Mouse (Mus musculus) ES-CJ7 (cell line): ENCODE data around the gene Rap1gap2.
"Not testable (repeated sequence)": the region's sequence is repeated elsewhere in the genome, so short reads cannot be mapped to it uniquely, and the experiment has no call there.

Source experiments
- DNase-seq: peaks from one replicate; pipeline ENCODE4 v3.0.0; 2011; ENCODE audit warnings: low read depth, low spot score

Gene Rap1gap2

DNA sequence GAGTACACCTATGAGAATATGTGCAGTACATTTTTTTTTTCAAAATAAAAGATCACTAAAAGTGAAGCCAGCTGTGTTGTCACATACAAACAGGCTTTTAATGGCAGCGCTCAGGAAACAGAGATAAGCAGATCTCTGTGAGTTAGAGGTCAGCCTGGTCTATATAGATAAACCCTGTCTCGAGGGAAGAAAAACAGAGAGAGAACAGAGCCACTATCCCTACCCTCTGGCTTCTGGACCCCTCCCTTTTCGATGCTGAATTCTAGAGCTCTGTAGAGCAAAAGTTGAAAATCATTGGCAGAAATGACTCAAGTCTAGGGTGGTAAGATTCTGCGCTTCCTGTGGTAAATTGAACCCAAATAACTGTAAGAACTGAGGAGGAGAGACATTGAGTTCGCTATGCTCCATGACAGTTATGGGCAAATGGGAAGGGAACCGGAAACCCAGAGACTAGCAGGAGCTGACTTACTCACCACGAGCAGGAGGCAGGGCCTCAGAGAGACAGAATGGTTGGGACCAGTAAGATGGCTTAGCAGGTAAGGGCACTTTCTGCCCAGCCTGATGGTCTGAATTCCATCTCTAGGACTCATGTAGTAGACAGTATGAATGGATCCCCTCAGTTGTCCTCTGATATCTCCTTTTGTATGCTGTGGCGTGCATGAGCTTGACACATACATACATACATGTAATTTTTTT, 11.4 kb upstream of the Rap1gap2 start:
- DNase-seq, result no peak

DNA sequence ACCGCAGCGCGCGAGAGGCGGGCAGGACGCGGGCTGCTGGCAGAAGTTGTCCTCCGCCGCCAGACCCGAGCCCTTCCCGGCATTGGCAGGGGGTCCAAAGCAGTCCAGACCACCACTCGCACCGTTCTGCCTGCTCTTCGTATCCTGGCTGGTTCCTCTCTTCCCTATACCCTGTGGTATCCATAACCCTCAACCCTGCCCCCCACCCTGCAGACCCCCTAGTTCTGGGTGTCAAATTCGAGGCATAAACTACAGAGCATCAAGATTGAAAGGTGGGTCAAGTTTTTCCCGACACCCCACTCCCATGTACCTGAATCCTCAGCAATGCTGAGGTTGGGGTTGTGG, 9.2 kb upstream of the Rap1gap2 start:
- DNase-seq, result no peak

DNA sequence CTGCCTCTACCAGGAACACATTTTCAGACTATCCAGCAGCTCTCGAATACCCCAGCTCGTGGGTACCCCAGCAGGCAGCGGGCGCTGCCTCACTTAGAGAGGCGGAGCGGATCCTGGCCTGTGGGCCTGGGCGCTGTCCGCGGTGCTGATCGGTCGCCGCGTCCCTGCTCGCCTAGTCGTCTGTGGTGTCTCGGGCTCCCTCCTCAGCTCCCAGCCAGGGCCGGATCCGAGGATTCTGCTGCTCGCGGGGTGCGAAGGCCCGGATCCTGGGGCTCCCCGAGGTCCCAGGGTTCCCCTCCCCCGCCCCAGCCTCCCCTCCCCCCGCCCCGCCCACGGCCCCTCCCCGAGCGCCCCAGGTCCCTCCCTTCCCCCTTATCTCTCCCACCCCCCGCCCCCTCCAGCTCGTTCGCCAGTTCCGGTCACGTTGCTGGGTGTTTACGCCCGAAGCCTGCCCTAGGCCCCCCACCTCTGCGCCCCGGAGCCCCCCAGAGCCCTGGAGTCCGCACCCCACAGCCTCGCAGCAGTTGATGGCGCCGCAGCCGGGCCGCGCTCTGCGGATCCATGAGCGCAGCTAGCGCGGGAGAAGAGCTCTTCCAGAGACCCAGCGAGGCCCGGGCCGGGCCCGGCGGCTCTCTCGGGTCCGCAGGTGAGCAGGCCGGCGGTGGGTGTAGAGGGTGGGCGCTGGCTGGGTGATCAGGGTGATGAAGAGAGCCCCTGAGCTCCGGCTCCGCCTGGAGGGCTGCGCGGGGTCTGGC, 8.7 kb upstream of the Rap1gap2 start, which contains the start of gene Ccdc92b:
Gene Ccdc92b (plus strand): TSS at position 405 of the 755 bp plus-strand sequence.
- DNase-seq, result peak; percentile 86

DNA sequence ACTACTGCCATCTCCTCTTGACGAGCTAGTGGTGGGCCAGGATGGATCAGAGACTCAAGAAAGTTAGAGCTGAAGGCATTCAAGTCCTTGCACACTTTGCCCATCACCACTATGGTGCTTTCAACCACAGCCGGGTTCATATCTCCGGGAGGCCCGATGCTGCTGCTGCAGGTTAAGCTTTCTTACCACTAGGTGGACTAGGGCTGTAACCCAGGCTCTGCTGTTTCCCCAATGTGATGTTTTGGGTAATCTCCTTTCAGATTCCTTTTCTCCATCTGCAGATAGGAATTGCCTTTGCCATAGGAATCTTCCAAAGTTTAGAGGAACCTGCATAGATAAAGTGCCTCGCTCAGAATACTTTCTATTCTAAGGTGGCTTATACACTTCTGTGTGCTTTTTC, 4.9 kb upstream of the Rap1gap2 start:
- peak; percentile 44 for DNase-seq

DNA sequence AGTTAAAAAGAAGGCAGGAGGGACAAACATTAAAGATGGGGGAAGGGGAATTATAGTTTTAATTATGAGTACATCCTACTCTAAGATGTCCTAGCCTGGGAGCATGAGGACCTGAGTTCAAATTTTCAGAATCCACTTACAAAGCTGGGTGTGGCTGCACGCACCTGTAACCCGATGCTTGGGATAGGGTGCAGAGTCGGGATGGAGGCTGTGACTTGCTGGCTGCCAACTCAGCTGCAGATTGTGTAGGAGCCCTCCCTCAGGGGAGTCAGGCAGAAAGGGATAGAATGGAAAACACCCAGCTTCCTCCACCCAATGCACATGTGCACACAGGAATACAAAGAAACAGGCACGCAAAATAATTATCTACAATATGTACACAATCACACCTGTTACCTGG, 2.7 kb upstream of the Rap1gap2 start:
- DNase-seq, result no peak

DNA sequence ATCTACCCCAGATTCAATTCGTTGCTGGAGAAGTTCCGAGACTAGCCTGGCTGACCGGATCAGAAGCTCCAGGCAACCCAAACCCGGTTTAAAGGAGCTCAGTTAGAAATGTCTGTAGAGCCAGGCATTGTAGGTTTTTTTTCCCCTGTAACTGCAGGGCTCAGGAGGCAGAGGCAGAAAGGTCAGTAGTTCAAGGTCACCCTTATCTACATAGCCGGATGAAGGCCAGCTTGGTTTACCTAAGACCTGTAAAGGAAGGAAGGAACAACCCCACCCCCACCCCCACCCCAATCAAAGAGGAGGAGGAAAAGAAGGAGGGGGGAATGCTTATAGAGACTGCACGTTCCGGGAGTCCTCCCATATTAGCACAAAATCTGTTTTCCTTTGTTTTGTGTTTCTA, 722 bp upstream of the Rap1gap2 start:
- peak; percentile 81 for DNase-seq

DNA sequence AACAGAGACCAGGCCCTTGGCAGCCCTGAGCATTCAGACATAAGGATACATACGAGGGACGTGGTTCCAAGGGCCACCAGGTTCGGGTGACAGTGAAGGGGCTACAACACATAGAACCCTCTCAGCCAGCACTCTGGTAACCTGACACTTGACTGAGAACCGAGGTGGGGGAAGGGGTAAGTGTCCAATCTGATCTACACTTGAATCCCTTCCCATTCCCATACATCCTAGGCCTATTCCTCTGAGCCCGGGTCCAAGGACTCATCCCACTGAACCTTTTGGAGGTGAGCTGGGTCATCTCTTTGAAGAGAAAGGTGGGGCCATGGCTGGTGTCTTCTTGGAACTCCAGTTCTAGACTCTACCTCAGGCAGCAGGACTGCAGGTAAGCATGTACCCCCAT, 647 bp downstream of the Rap1gap2 start:
- DNase-seq, result peak; percentile 83

DNA sequence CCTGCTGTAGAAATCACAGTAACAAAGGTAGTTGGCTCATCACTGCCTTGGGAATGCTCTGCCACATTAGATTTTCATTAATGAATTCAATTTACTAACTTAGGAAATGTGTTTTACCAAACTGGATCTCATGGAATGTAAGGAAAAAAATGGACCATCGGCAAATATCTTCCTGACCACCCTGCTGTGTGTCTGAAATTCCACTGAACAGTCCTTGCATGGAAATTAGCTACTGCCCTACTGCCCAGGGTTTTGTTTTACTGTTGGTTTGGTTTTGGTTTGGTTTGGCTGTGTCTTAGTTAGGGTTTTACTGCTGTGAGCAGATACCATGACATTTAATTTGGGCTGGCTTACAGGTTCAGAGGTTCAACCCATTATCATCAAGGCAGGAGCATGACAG, 8.4 kb downstream of the Rap1gap2 start:
- DNase-seq, result no peak

DNA sequence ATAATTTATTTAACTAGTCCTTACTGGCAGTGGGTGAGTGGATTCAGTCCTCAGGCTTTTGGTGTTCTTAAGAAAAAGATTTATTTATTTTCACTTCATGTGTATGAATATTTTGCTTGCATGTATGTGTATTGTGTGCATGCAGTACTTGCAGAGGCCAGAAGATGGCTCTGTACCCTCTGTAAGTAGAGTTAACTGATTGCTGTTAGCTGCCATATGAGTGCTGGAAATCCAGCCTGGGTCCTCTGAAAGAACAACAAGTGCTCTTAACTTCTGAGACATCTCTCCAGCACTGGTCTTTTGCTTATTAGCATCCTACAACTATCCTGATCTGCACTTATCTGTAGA, 12.8 kb downstream of the Rap1gap2 start:
- peak; percentile 66 for DNase-seq

DNA sequence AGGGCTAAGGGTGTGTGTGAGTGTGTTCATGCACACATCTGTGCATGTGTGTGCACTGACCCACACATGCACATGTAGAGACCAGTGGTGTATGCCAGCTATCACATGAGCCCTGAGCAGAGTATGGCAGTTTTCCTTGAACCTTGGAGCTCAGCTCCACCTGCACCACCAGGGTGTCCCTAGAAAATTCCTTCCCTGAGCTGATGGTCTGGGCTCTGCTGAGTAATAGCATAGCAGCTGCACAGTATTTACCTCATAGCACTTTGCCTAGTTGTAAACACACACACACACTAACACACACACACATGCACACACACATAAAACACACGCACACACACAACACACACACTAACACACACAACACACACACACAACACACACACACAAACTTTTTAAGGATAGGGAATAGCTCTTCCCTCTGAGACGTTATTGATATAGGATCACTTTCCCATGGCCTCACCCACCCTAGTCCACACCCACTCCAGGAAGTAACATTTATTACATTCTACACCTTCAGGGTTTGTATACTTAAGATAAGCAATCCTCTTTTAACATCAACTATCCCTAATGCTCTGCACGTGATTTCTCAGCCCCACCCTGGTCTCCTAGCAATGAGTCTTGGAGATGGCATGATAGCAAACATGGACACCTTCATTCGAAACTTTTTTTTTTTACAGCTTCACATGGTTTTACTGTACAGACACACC, 13.3 kb downstream of the Rap1gap2 start:
- DNase-seq, result no peak

DNA sequence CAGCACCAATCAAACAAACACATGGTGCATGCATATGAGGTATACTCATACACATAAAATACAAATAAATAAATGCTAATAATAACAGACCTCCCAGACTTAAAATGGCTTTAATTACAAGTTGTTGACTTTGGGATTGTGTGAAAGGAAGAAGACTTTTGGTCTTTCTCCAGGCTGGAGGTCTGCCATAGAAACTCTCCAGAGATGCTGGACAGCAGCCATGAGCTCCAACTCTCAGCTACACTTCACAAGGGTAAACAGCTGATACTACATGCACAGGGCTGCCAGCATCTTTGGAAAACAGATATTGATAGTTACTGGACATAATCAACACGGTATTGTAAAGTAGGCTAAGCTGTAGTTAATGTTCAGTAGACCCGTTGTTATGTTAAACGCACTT, 18.5 kb downstream of the Rap1gap2 start:
- no peak for DNase-seq

DNA sequence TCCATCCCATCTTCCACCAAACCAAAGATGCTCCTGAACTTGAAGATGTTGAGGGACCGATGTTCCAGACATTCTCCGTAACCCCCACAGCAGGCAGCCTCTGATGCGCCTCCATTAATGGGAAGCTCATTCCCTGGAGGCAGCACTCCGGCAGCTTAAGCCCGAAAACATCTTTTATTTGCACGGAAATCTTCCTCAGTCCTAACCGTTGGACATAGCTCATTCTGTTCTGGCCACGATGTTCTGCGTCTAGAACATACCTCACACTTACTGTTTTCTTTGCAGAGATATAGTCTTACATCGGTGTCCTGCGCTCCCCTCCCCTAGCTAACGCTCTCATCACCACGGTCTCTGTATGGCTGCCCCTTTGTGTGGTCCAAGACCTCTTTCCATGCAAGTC, 20.0 kb downstream of the Rap1gap2 start:
- DNase-seq, result no peak

DNA sequence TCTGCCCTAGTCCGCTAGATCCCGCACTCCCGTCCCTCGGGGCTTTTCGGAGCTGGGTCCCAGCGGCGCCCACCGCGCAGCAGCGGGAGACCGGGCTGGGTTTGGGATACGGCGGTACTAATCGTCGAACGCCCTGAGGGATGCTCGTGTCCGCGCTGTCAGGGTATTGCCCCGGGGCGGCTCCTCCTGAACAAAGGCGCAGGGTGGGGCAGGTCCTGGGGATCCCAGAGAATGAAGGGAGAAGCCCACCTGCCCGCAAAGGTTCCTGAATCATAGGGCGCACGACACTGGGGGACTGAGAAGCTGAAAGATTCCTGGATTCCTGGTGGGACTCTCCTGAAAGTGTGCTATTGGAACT, 20.5 kb downstream of the Rap1gap2 start:
- DNase-seq, result no peak

DNA sequence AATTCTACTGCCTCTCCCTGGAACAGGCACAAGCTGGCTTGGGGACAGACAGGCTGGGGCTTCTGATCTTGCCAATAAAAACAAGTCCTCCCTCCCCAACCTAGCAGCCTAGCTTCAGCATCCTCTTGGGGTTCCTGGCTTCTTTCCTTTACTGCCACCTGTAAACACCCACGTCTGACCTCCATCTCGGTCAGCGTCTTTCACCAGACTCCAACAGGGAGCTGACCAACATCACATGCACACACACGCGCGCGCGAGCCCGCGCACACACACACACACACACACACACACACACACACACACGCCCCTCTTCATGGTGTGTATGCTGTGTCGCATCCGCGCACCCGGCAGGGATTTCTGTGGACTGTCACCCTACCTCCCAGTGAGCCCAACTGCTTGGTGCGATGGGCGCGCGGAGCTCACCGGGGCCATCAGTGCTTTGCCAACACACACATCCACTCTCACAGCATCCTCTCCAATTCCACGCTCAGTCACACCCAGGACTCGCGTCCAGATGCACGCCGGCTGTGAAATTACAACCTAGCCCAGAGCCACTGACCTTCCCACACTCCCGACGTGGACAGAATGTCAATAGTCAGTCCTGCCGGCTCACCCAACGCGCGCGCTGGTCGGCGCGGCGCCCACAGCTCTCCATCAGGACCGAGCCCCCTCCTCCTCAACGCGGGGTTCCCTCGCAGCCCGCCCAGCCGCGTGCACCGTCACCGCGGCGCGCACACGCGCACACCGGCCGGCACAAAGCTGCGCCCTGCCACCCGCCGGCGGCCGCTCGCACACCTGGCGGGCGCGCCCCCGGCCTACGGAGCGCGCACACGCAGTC, 21.1 kb downstream of the Rap1gap2 start:
- no peak for DNase-seq

DNA sequence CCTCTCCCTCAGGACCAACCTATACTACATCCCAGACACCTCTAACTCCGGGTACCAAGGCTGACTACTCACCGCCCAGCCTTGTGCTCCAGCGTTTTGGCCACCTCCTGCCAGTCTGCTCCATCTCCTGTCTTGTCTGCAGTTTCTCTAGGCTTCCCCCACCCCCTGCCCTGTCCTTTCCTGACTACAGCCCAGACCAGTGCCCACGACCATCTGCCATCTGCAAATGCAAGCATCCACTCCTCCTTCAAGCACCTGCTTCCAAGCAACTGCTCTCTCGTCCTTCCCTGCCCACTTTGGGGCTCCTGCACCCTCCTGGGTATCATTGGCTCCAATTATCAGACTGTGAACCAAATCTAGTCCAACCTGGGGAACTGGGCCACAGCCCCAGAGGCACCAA, 24.3 kb downstream of the Rap1gap2 start:
- DNase-seq, result no peak

DNA sequence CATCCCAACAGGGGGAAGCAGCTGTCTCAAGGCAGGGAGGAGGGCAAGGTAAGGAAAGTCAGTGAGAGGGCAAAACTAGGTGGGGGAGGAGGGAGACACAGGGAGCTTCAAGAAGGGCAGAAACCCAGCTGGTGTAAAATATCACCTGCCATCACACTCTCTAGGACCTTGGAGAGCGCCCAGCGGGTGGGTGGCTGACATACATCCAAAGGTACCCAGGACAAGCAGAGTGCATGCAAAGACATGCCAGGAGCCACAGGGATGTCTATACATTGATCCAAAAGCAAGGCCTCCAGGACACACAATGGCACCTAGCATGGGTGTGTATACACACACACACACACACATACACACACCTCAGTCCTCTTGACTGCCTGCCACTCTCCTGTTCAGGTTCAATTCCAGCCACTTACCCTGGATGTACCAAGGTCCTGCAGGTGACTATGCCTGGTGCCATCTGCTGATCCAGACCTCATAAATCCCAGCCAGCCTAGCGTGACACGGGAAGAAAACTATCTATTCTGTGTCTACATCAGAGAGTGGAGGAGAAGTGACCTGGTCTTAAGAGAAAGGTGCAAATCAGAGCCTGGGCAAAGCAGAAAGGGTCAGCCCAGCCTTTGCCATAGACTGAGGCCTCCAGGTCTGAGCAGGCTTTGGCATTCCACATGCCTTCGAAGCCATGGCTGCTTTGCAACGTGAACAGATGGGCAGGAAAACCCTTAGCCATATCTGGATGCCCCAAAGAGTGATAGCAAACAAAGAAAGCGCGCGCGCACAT, 25.6 kb downstream of the Rap1gap2 start:
- peak; percentile 62 for DNase-seq

DNA sequence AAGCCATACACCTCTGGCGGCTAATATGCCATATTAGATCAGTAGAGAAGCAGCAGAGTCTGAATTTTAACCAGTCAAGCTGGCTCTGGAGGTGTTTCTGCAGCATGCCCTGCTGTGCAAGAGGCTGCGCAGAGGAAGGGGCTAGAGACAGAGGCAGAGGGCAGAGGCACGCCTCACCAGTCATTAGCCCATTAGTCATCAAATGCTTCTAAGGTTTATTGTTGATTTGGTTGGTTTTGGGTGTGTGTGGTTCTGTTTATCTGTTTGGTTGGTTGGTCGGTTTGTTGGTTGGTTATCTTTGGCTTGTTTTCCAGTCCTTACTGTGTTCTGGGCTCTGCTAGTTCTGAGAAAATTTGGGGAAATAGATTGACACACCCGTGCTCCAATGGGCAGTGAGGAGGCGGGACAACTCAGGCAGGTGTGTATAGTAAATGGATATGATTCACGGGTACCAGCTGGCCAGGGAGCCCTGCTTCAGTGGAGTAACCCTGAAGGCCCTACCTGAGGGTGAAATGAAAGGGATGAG, 26.8 kb downstream of the Rap1gap2 start:
- DNase-seq, result no peak

DNA sequence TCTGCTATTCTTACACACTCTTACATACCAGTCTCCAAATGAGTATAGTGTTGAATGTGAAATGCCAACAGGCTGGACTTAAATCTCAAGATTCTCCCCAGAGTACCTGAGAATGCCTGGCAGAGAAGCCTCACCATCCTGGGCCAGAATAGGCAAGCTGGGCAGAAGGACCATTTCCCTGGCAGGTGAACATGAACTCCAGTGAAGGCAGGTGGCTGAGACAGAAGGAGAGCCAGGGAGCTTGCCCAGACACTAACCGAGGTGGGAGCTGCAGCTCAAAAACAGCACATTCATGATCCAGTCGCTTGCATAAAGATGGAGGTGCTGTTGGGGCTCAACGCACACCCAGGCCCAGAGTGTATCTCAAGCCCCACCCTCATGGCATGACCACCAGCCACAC, 28.3 kb downstream of the Rap1gap2 start:
- DNase-seq, result no peak

DNA sequence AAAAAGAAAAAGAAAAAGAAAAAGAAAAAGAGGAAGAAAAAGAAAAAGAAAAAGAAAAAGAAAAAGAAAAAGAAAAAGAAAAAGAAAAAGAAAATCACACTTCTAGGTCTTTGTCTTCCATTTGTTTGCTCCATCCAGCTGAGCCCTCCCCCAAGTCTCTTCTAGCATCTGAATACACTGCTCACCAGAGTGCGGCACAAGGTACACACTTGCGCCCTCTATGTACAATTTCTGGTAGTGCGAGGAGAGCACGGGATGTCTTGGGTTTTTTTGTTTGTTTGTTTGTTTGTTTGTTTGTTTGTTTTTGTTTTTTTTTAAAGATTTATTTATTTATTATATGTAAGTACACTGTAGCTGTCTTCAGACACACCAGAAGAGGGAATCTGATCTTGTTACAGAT, 29.4 kb downstream of the Rap1gap2 start:
- DNase-seq, result not testable (repeated sequence)

DNA sequence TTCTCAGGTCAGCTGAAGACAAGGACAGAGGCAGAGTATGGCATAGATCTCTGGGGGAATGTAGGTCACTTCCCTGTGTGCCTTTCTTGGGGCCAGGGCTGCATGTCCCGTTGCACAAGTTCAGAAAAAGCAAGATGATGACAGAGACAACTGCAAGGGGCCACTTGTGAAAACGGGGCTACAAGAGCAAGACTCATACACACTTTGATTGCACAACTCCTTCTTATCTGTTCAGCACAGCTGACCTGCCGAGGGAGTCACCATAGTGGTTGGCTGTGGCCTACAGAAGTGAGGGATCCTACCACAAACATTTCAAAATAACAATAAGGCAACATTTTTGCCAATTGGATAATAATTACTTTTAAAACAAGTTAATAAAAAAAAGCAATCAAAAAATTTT, 33.6 kb downstream of the Rap1gap2 start:
- no peak for DNase-seq

DNA sequence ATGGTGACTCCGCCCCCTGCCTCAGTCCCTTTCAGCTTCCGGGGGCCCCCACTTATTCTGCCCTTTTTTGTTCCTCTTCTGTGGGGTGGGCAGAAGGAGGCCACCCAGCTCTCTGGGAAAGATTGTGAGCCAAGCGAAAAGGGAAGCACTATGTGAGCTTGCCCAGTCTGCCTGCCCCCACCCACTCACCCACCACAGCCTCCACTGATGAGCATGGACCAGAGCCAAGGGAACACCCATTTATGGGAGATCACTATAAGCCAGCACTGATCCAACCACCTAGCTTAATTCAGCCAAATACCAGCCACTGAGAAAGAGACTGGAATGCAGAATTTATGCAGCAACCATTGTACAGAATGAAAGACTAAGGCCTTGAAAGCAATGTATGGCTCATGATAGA, 34.8 kb downstream of the Rap1gap2 start:
- no peak for DNase-seq
